Mouse (Mus musculus) heart, embryonic 11.5 days (tissue): ENCODE results near the gene Ptpru. TPM values are rescaled to one million over a fixed set of nuclear protein-coding genes. Genes with fewer than 3 reads are reported as not detected.

Source experiments
- ATAC-seq: fragments of 200-750 bp; cut with Nextera tagmentation; replicated peaks from 2 replicates; pipeline ENCODE4 v1.8.0; 2017; ENCODE audit warnings: moderate library complexity; ENCODE audit not compliant: insufficient number of reproducible peaks, low FRiP score, low TSS enrichment
- H3K27ac ChIP-seq: fragments of 300-500 bp; sonication (generic); 2 replicates; pipeline ENCODE4 v1.5.1; 2014; ENCODE audit warnings: mild to moderate bottlenecking, low read depth, low read length
- H3K27me3 ChIP-seq: fragments of 300-500 bp; sonication (generic); 2 replicates; pipeline ENCODE4 v1.6.1; 2014; ENCODE audit warnings: mild to moderate bottlenecking, low read length, mixed read lengths; ENCODE audit not compliant: control insufficient read depth, insufficient read depth
- H3K36me3 ChIP-seq: fragments of 300-500 bp; sonication (generic); 2 replicates; pipeline ENCODE4 v1.6.1; 2014; ENCODE audit warnings: mild to moderate bottlenecking, low read length, moderate library complexity, mixed read lengths; ENCODE audit not compliant: control insufficient read depth, insufficient read depth
- H3K4me1 ChIP-seq: fragments of 300-500 bp; sonication (generic); 2 replicates; pipeline ENCODE4 v1.6.1; 2014; ENCODE audit warnings: low read length; ENCODE audit not compliant: control insufficient read depth, insufficient read depth
- H3K4me2 ChIP-seq: fragments of 300-500 bp; sonication (generic); 2 replicates; pipeline ENCODE4 v1.6.1; 2014; ENCODE audit warnings: mild to moderate bottlenecking, moderate library complexity
- H3K4me3 ChIP-seq: fragments of 300-500 bp; sonication (generic); 2 replicates; pipeline ENCODE4 v1.5.1; 2014; ENCODE audit warnings: low read depth, low read length
- H3K9ac ChIP-seq: fragments of 300-500 bp; sonication (generic); 2 replicates; pipeline ENCODE4 v1.6.1; 2014; ENCODE audit warnings: mild to moderate bottlenecking, low read depth, low read length, moderate library complexity
- H3K9me3 ChIP-seq: fragments of 300-500 bp; sonication (generic); replicated peaks from 2 replicates; pipeline ENCODE4 v1.6.1; 2016; ENCODE audit warnings: low read length; ENCODE audit not compliant: control insufficient read depth
- WGBS: fragments of 180-500 bp; shearing (Covaris S2); extraction: QIAGEN DNeasy Blood & Tissue Kit; methylation state at CpG from one replicate; pipeline ENCODE4 v1.1.7; 2014; ENCODE audit not compliant: insufficient replicate concordance; 5-methylcytosine and 5-hydroxymethylcytosine counted together
- polyA plus RNA-seq: library from polyadenylated mRNA; unstranded; fragments of >200 nt; fragmentation: Nextera tagmentation; extraction: Ambion mirVana; gene quantifications from 2 replicates; pipeline ENCODE4 v1.2.1, GENCODE M21; 2014

The Ptpru gene
- polyA plus RNA-seq, 1 experiment from 2014 or later, result 2.8 TPM

DNA sequence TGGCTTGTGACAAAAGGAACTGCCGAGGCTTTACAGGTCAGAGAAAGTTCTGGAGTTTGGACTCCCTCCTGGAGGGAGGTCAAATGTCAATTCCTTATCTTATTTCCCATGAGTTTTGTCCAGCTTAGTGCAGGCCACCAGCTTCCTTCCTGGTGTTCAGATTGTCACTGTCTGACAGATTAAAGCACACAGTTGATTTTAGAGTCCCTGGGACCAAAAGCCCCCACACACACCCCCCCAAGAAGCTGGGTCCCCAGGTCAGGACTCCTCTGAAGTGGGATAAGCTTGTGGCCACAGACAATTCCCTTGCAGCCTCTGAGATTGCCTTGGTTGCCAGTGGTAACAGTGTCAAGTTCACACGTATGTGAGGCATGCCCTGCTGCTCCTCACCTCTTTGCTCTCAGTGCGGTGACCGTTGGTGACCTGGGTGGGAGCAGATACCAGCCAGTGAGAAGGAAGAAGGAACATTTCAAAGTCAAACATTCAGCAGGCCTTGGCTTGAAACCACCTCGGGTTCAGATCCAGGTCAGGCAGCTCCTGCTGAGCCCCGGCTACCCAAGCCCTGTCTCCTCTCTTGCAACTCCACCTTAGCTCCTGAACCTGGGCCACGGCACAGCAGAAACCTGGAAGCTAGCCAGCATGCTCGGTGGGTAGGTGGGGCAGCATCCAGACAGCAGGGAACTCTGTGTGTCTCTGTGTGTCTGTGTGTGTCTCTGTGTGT, 115.8 kb downstream of the Ptpru start:
- H3K4me1 ChIP-seq, result 0 out of 2 replicates have a peak, but pooled peaks cover 6% of the 10 kb centered on the region
- no peaks in the 10 kb centered on the region for H3K27me3 ChIP-seq
- no peaks in the 10 kb centered on the region for H3K36me3 ChIP-seq
- H3K27ac ChIP-seq, result no peak overlapping the region
- 25% methylated on average over 8 of the region's 8 CpGs for WGBS
- no peak overlapping the region for H3K4me2 ChIP-seq
- no peak overlapping the region for H3K4me3 ChIP-seq
- ATAC-seq, result no peak
- no peak overlapping the region for H3K9ac ChIP-seq
- H3K9me3 ChIP-seq, result no peaks in the 10 kb centered on the region

DNA sequence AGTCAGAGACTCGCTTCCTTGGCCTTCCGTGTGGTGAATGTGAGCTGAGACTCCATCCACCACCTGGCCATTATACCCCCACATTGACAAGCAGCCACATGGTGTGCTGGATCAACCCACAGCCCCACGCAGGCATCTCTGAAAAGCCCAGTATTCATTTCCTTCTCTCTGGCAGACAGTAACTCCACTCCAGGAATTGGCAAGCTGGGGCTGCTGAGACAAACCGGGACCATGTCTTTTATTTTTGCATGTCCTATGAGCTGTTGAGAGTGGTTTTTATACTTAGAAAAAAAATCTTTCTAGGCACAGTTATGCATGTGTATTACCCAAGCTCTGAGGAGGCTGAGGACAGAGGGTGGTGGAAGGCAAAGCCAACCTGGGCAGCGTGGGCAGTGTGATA, 118.9 kb downstream of the Ptpru start:
- H3K9ac ChIP-seq, result no peak overlapping the region
- ATAC-seq, result no peak
- H3K4me3 ChIP-seq, result no peak overlapping the region
- 0 out of 2 replicates have a peak, but pooled peaks cover 6% of the 10 kb centered on the region for H3K4me1 ChIP-seq
- no peaks in the 10 kb centered on the region for H3K36me3 ChIP-seq
- no peak overlapping the region for H3K27ac ChIP-seq
- H3K4me2 ChIP-seq, result no peak overlapping the region
- H3K9me3 ChIP-seq, result no peaks in the 10 kb centered on the region
- H3K27me3 ChIP-seq, result no peaks in the 10 kb centered on the region
- WGBS, result 69% methylated on average over 5 of the region's 5 CpGs

Other genes starting within 250 kb of the Ptpru start
- 35.9 and 39.3 TPM in 2 replicates for gene Mecr, start 5.2 kb upstream of the Ptpru start, polyA plus RNA-seq
- 67.9 and 76.7 TPM in 2 replicates for gene Srsf4, start 35.3 kb upstream of the Ptpru start, polyA plus RNA-seq
- gene Tmem200b, start 83.5 kb upstream of the Ptpru start, polyA plus RNA-seq, result 3.3 and 4.1 TPM in 2 replicates
- 0.10 and 0.20 TPM in 2 replicates for gene Gm10300, start 236.4 kb upstream of the Ptpru start, polyA plus RNA-seq
- 67.5 and 73.2 TPM in 2 replicates for gene Epb41, start 237.0 kb upstream of the Ptpru start, polyA plus RNA-seq